ENCODE assay signal across 10 mouse cellular contexts in the genomic region with DNA sequence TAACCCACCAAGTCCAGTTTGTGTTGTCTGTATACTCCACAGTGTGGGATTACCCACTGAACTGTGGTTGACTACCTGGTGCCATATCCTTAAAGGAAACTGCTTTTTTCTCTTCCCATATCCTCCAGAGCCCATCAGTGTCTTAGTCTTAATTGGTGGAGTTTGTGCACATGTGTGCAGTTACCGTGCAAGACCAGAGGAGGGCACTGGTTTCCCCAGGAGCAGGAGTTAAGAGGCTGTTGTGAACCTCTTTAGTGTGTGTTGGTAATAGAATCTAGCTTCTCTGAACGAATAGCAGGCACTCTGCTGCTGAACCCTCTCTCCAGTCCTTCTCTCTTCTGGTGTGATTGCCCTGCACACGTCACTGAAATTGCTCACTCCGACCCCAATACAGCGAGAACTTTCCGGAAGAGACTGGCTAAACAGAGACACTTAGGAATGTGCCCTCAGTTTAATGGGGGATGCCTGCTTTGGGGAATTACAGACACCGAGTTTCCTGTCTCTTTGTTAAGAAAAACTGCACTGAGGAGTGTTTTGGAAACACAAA. TPM values are rescaled to one million over a fixed set of nuclear protein-coding genes. Genes with fewer than 3 reads are reported as not detected.
DNase-seq lines count a peak whose midpoint lies in the region; ATAC-seq and TF ChIP-seq lines count a peak whose summit lies in the region.
"Had no signal": no experiment of that assay in that cellular context is flagged by ENCODE, and none has a peak within 500 bp of the region (broad histone marks: within the 10 kb centered on the region; RNA-seq: fewer than 3 reads in every experiment).

No protein-coding gene starts in this region.

- H3K9me3 ChIP-seq in lung, embryonic 14.5 days (ENCODE audit: low read depth, low read length), result no peaks in the 10 kb centered on the region
- no peaks in the 10 kb centered on the region for H3K9me3 ChIP-seq in stomach, postnatal 0 days (ENCODE audit: control insufficient read depth, low read length)
- no peaks in the 10 kb centered on the region for H3K9me3 ChIP-seq in hindbrain, embryonic 16.5 days (ENCODE audit: control insufficient read depth, low read length)
- H3K9me3 ChIP-seq: liver, embryonic 13.5 days had no signal

- DNase-seq in embryo, embryonic 11 days, result peak; percentile 21
- DNase-seq in embryo, embryonic 9.5 days (ENCODE audit: extremely low spot score), result no peak
- DNase-seq in lung, embryonic 14.5 days, result peak; percentile 39
- no peak for DNase-seq in lung, postnatal 25 days (ENCODE audit: low spot score)
- peak; percentile 21 for DNase-seq in kidney, adult 11 months
- no peak for DNase-seq in stomach, postnatal 0 days (ENCODE audit: low spot score)
- DNase-seq in adipocyte (ENCODE audit: low spot score), result no peak
- DNase-seq: liver, embryonic 13.5 days had no signal

- H3K27ac ChIP-seq in lung, embryonic 14.5 days (ENCODE audit: low read depth), result no peak overlapping the region
- no peak overlapping the region for H3K27ac ChIP-seq in stomach, postnatal 0 days (replicated peaks)
- H3K27ac ChIP-seq in hindbrain, embryonic 16.5 days (ENCODE audit: low read depth, low read length), result no peak overlapping the region
- H3K27ac ChIP-seq: liver, embryonic 13.5 days had no signal

- no peak overlapping the region for H3K4me2 ChIP-seq in lung, embryonic 14.5 days
- H3K4me2 ChIP-seq in stomach, postnatal 0 days (replicated peaks; ENCODE audit: low read depth), result no peak overlapping the region
- no peak overlapping the region for H3K4me2 ChIP-seq in hindbrain, embryonic 16.5 days (ENCODE audit: low read length)
- H3K4me2 ChIP-seq: liver, embryonic 13.5 days had no signal

- H3K36me3 ChIP-seq in lung, embryonic 14.5 days (ENCODE audit: insufficient read depth), result no peaks in the 10 kb centered on the region
- H3K36me3 ChIP-seq in stomach, postnatal 0 days (ENCODE audit: control insufficient read depth, insufficient read depth, low read length), result no peaks in the 10 kb centered on the region
- no peaks in the 10 kb centered on the region for H3K36me3 ChIP-seq in hindbrain, embryonic 16.5 days (ENCODE audit: control insufficient read depth, insufficient read depth, low read length)
- H3K36me3 ChIP-seq: liver, embryonic 13.5 days had no signal

- 67% methylated on average over 7 of the region's 7 CpGs for WGBS in lung, embryonic 14.5 days
- 80% methylated on average over 7 of the region's 7 CpGs for WGBS in stomach, postnatal 0 days
- 88% methylated on average over 7 of the region's 7 CpGs for WGBS in hindbrain, embryonic 16.5 days

- H3K27me3 ChIP-seq in lung, embryonic 14.5 days (ENCODE audit: insufficient read depth, low read length), result no peaks in the 10 kb centered on the region
- H3K27me3 ChIP-seq in stomach, postnatal 0 days (ENCODE audit: control insufficient read depth, insufficient read depth, low read length), result no peaks in the 10 kb centered on the region
- H3K27me3 ChIP-seq in hindbrain, embryonic 16.5 days (replicated peaks; ENCODE audit: control insufficient read depth, insufficient read depth, low read length), result no peaks in the 10 kb centered on the region
- H3K27me3 ChIP-seq: liver, embryonic 13.5 days had no signal

- TF ChIP-seq CTCF in lung, embryonic 14.5 days (IDR thresholded peaks at IDR 0.05; ENCODE audit: low read depth), result peak; percentile 58
- TF ChIP-seq CTCF in stomach, postnatal 0 days (IDR thresholded peaks at IDR 0.05; ENCODE audit: low read depth), result peak; percentile 63

- no peaks in the 10 kb centered on the region for H3K4me1 ChIP-seq in lung, embryonic 14.5 days (ENCODE audit: insufficient read depth)
- H3K4me1 ChIP-seq in stomach, postnatal 0 days (replicated peaks; ENCODE audit: control insufficient read depth, insufficient read depth), result no peaks in the 10 kb centered on the region
- H3K4me1 ChIP-seq in hindbrain, embryonic 16.5 days (ENCODE audit: control insufficient read depth, insufficient read depth, low read depth, low read length), result no peaks in the 10 kb centered on the region
- H3K4me1 ChIP-seq: liver, embryonic 13.5 days had no signal

- ATAC-seq in lung, embryonic 14.5 days (ENCODE audit: insufficient read depth), result no peak; the same call in 1 of the 2 replicates
- ATAC-seq in stomach, postnatal 0 days (ENCODE audit: low FRiP score, low TSS enrichment), result no peak
- ATAC-seq in hindbrain, embryonic 16.5 days, result no peak
- ATAC-seq: forebrain, embryonic 14.5 days had no signal

- no peak overlapping the region for H3K9ac ChIP-seq in lung, embryonic 14.5 days
- no peak overlapping the region for H3K9ac ChIP-seq in stomach, postnatal 0 days (ENCODE audit: low read length)
- H3K9ac ChIP-seq in hindbrain, embryonic 16.5 days (ENCODE audit: low read depth, low read length), result no peak overlapping the region
- H3K9ac ChIP-seq: liver, embryonic 13.5 days had no signal

- H3K4me3 ChIP-seq in lung, embryonic 14.5 days (ENCODE audit: low read depth, low read length), result no peak overlapping the region
- H3K4me3 ChIP-seq in stomach, postnatal 0 days (ENCODE audit: low read depth, low read length), result no peak overlapping the region
- H3K4me3 ChIP-seq in hindbrain, embryonic 16.5 days (ENCODE audit: low read length), result no peak overlapping the region
- H3K4me3 ChIP-seq: liver, embryonic 13.5 days had no signal

- TF ChIP-seq EP300 in stomach, postnatal 0 days (optimal IDR thresholded peaks at IDR 0.05), result no peak

RNA-seq across cellular contexts. Expression of a gene that starts 39.1 kb away (rescaled TPM):
- 7.8 and 8.7 TPM in 2 replicates for polyA plus RNA-seq in lung, embryonic 14.5 days (2014; fragmentation: Nextera tagmentation; extraction: Ambion mirVana)
- polyA plus RNA-seq in stomach, postnatal 0 days (2015; fragmentation: Nextera tagmentation; extraction: Ambion mirVana), result 3.2 and 3.7 TPM in 2 replicates
- polyA plus RNA-seq in hindbrain, embryonic 16.5 days (2015; fragmentation: Nextera tagmentation; extraction: Ambion mirVana), result 12.1 and 13.6 TPM in 2 replicates

Comparison
In these comparisons a context has a peak if more than half of its experiments do, and no peak if none do; other contexts are left out.
1. DNase-seq: peak in embryo, embryonic 11 days (single experiment), lung, embryonic 14.5 days (single experiment) and kidney, adult 11 months (single experiment); none in embryo, embryonic 9.5 days (single experiment), lung, postnatal 25 days (single experiment), stomach, postnatal 0 days (single experiment) and adipocyte (single experiment).